Mouse (Mus musculus) stomach, embryonic 14.5 days (tissue): Measurements from ENCODE around the gene Trex1. TPM values are rescaled to one million over a fixed set of nuclear protein-coding genes. Genes with fewer than 3 reads are reported as not detected.

Experiments
- ATAC-seq: fragments of 200-750 bp; cut with Nextera tagmentation; 2 replicates; pipeline ENCODE4 v1.8.0; 2017; ENCODE audit warnings: low read depth, moderate TSS enrichment; ENCODE audit not compliant: insufficient number of reproducible peaks, insufficient read depth, low FRiP score
- H3K27ac ChIP-seq: fragments of 300-500 bp; sonication (generic); 2 replicates; pipeline ENCODE4 v1.5.1; 2014; ENCODE audit warnings: mild to moderate bottlenecking, low read length, moderate library complexity, mixed read lengths
- H3K27me3 ChIP-seq: fragments of 300-500 bp; sonication (generic); 2 replicates; pipeline ENCODE4 v1.6.1; 2014; ENCODE audit warnings: low read length, control low read depth, mixed read lengths; ENCODE audit not compliant: control insufficient read depth, insufficient read depth
- H3K36me3 ChIP-seq: fragments of 300-500 bp; sonication (generic); 2 replicates; pipeline ENCODE4 v1.6.1; 2014; ENCODE audit warnings: mild to moderate bottlenecking, control low read depth, low read length, moderate library complexity, mixed read lengths; ENCODE audit not compliant: control insufficient read depth, insufficient read depth
- H3K4me1 ChIP-seq: fragments of 300-500 bp; sonication (generic); 2 replicates; pipeline ENCODE4 v1.6.1; 2014; ENCODE audit warnings: low read length, control low read depth, mixed read lengths; ENCODE audit not compliant: control insufficient read depth, insufficient read depth
- H3K4me2 ChIP-seq: fragments of 300-500 bp; sonication (generic); replicated peaks from 2 replicates; pipeline ENCODE4 v1.6.1; 2014; ENCODE audit warnings: low read depth, low read length, control low read depth
- H3K4me3 ChIP-seq: fragments of 300-500 bp; sonication (generic); 2 replicates; pipeline ENCODE4 v1.5.1; 2014; ENCODE audit warnings: low read depth, low read length, control low read depth
- H3K9ac ChIP-seq: fragments of 300-500 bp; sonication (generic); replicated peaks from 2 replicates; pipeline ENCODE4 v1.6.1; 2014; ENCODE audit warnings: low read depth, mild to moderate bottlenecking, control low read depth, low read length, moderate library complexity, mixed read lengths
- H3K9me3 ChIP-seq: fragments of 300-500 bp; sonication (generic); 2 replicates; pipeline ENCODE4 v1.6.1; 2016; ENCODE audit warnings: low read depth, low read length, control low read depth; ENCODE audit not compliant: control insufficient read depth
- WGBS: fragments of 180-500 bp; shearing (Covaris S2); extraction: QIAGEN DNeasy Blood & Tissue Kit; methylation state at CpG from one replicate; pipeline ENCODE4 v1.1.7; 2014; 5-methylcytosine and 5-hydroxymethylcytosine counted together
- polyA plus RNA-seq: library from polyadenylated mRNA; unstranded; fragments of >200 nt; fragmentation: Nextera tagmentation; extraction: Ambion mirVana; gene quantifications from 2 replicates; pipeline ENCODE4 v1.2.1, GENCODE M21; 2014

The Trex1 gene
- polyA plus RNA-seq, 1 experiment from 2014 or later, result 12.2 TPM

DNA sequence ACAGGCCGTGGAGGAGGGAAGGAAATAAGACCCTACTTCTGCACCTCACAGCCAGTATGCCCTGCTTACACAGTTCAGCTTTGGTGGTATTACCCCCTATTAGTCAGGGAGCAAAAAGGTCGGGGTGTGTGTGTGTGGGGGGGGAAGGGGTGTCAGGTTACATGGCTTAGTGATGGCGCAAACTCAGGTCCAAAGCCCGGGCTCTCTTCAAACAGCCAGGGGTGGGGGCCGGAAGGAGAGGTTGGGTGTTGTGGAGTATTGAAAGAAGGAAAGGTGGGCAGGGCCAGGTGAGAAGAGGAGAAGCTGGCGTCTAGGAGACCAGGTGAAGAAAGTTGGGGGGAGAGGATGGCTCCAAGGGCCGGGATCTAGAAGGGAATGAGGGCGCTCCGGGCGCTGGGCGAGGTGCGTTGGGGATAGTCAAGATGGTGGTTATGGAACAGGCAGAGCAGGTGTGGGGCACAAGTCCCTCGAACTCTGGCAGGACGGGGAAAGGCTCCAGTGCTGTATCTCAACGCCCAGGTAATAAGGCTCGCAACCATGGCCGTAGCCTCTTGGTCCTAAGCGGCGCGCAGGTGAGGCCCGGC is 35.1 kb upstream of the Trex1 start:
- H3K27ac ChIP-seq, result peak overlapping the region; percentile 100
- no peaks in the 10 kb centered on the region for H3K27me3 ChIP-seq
- peak overlapping the region; percentile 81 for H3K4me2 ChIP-seq
- 2% methylated on average over 19 of the region's 21 CpGs for WGBS
- H3K4me3 ChIP-seq, result peak overlapping the region; percentile 79
- H3K9me3 ChIP-seq, result no peaks in the 10 kb centered on the region
- peak; percentile 57 for ATAC-seq
- peaks cover 12% of the 10 kb centered on the region for H3K36me3 ChIP-seq
- H3K4me1 ChIP-seq, result peaks cover 35% of the 10 kb centered on the region
- H3K9ac ChIP-seq, result peak overlapping the region; percentile 92

DNA sequence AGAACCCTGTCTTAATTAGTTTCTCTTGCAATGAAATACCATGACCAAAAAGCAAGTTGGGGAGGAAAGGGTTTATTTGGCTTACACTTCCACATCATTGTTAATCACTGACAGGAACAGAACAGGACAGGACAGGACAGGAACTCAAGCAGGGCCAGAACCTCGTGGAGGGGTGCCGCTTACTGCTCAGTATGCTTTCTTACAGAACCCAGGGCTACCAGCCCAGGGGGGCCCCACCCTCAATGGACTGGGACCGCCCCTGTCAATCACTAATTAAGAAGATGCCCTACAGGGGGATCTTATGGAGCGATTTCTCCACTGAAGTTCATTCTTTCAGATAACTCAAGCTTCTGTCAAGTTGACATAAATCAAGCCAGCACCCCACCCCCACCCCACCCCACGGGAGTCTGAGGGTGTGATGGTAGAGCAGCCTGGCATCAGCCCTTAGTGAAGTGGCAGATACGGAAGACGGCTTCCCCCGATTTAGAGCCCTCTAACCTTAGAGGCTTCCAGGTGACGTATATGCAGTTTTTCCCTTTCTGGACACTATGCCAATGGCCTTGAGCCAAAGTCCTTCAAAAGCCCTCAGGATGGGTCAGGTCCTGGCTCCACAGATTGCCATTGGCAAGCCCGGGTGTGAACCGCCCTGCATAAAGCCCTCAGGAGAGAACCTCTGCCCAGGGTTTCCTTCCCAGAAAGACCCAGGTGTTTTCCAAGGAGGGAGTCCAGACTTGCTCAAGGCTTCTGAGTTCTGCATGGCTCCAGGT is 34.4 kb upstream of the Trex1 start:
- peaks cover 28% of the 10 kb centered on the region for H3K4me1 ChIP-seq
- peak overlapping the region; percentile 100 for H3K27ac ChIP-seq
- WGBS, result 17% methylated on average over 11 of the region's 11 CpGs
- ATAC-seq, result no peak
- peak overlapping the region; percentile 81 for H3K4me2 ChIP-seq
- no peaks in the 10 kb centered on the region for H3K27me3 ChIP-seq
- H3K9me3 ChIP-seq, result no peaks in the 10 kb centered on the region
- no peak overlapping the region for H3K9ac ChIP-seq
- peak overlapping the region; percentile 79 for H3K4me3 ChIP-seq
- peaks cover 9% of the 10 kb centered on the region for H3K36me3 ChIP-seq

DNA sequence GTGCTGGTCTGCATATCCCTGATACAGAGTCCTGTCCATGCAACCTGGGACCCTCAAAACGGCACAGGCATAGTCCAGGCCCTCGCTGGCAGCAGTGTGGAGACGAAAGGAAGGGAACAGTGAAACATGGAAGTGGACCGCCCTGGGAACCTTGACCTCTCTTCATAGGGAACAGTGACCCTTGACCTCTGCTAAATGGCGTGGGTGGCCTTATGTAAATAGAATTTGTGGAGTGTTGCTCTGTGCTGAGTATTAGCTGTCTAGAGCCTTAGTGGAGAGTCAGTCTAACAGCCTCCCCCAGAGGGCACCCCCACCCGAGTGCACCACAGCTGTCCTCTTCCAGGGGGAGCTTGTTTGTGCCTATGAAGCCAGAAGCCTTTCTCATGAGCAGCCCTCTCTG is 33.3 kb upstream of the Trex1 start:
- no peak for ATAC-seq
- Histone ChIP-seq H3K27me3 (no peaks in the 10 kb centered on the region), H3K36me3 (peaks cover 9% of the 10 kb centered on the region), H3K4me2 (no peak overlapping the region), H3K9me3 (no peaks in the 10 kb centered on the region), H3K27ac (no peak overlapping the region), H3K9ac (no peak overlapping the region), H3K4me3 (no peak overlapping the region), H3K4me1 (peaks cover 16% of the 10 kb centered on the region)
- 49% methylated on average over 6 of the region's 6 CpGs for WGBS

DNA sequence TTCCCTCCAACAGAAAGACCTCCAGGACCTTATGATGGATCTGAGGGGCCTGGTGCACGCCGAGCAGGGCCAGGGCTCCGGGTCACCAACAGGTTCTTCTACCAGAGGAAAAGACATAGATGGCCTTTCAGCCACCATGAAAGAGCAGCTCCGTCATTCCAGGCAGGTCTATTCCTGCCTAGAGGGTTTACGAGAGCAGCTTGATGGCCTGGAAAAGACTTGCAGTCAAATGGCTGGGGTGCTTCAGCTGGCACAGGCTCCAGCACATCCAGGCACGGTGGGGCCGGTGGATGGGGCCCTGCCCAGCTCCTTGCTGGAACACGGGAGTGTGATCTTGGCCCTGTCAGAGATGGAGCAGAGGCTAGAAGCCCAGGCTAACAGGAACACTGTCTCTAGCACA is 32.3 kb upstream of the Trex1 start:
- WGBS, result 72% methylated on average over 8 of the region's 8 CpGs
- ATAC-seq, result no peak

DNA sequence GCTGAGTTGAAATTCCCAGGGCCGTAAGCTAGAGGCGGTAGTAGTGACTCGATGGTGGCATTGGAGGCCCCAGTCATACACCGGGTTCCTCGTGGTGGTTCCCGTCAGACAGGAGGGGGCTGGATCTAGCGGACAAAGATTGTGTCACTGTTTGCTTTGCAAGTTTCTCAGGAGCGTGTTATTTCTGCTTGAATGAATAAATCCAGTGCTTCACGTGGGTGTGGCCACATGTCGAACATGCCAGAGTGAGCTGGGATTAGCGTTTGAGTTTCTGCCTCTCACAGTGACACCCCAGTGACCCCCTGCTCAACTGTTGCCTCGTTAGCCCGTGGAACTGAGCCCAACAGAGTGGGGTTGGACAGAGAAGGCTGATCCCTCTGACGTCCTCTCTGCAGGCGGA is 30.9 kb upstream of the Trex1 start:
- H3K36me3 ChIP-seq, result peaks cover 9% of the 10 kb centered on the region
- H3K27me3 ChIP-seq, result no peaks in the 10 kb centered on the region
- H3K9me3 ChIP-seq, result no peaks in the 10 kb centered on the region
- H3K9ac ChIP-seq, result no peak overlapping the region; the same call in 1 of the 2 replicates
- H3K4me2 ChIP-seq, result no peak overlapping the region
- H3K27ac ChIP-seq, result peak overlapping the region; percentile 39; the same call in 1 of the 2 replicates
- no peak for ATAC-seq
- WGBS, result 68% methylated on average over 15 of the region's 15 CpGs
- no peak overlapping the region for H3K4me3 ChIP-seq
- no peaks in the 10 kb centered on the region; the same call in 1 of the 2 replicates for H3K4me1 ChIP-seq

More for the DNA sequence above, 32.3 kb upstream of the Trex1 start:
- peaks cover 7% of the 10 kb centered on the region for H3K4me1 ChIP-seq
- H3K4me3 ChIP-seq, result no peak overlapping the region
- no peak overlapping the region for H3K9ac ChIP-seq
- H3K36me3 ChIP-seq, result peaks cover 9% of the 10 kb centered on the region
- H3K27ac ChIP-seq, result peak overlapping the region; percentile 30; the same call in 1 of the 2 replicates
- no peaks in the 10 kb centered on the region for H3K27me3 ChIP-seq
- no peaks in the 10 kb centered on the region for H3K9me3 ChIP-seq
- no peak overlapping the region for H3K4me2 ChIP-seq

DNA sequence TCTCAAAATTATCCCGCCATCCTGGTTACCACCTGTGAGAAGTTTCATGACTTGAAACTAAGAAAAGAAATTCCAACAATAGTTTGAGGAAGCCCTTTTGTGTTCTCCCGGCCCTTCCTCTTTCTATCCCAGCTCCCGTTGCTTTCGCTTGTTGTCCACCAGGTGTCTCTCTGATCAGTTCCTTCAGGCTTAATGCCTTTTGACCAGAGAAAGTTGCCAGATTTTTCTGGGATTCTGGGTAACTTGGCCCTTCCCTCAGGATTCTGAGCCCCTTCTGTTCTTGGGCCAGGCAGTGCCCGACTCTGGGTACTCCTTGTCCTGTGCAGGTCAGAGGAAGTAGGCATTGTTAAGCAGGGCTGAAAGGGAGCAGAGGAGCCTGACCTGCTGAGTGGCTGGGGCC is 28.5 kb upstream of the Trex1 start:
- 12% methylated on average over 5 of the region's 5 CpGs for WGBS
- H3K9ac ChIP-seq, result no peak overlapping the region
- no peak for ATAC-seq

DNA sequence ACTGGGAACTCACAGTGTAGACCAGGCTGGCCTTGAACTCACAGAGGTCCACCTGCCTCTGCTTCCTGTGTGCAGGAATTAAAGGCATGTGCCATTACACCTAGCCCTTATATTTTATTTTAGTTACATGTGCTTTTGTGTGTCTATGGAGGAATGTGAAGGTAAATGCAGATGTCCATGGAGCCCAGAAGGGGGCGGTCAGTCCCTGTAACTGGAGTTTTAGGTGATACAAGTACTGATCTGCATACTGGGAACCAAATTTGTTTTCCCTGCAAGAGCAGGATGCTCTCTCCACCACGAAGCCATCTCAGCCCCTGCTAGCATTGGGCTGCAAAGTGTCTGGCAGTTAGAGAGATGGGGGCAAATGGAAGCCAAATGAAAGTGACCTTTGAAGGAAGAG is 25.4 kb upstream of the Trex1 start:
- no peaks in the 10 kb centered on the region for H3K9me3 ChIP-seq
- H3K4me1 ChIP-seq, result peaks cover 16% of the 10 kb centered on the region; the same call in 1 of the 2 replicates
- ATAC-seq, result no peak
- H3K36me3 ChIP-seq, result peaks cover 2% of the 10 kb centered on the region
- H3K4me3 ChIP-seq, result no peak overlapping the region
- no peak overlapping the region for H3K27ac ChIP-seq
- H3K27me3 ChIP-seq, result no peaks in the 10 kb centered on the region
- H3K4me2 ChIP-seq, result no peak overlapping the region
- WGBS, result 16% methylated on average over 2 of the region's 2 CpGs
- H3K9ac ChIP-seq, result no peak overlapping the region

More for the DNA sequence above, 28.5 kb upstream of the Trex1 start:
- Histone ChIP-seq H3K9me3 (no peaks in the 10 kb centered on the region), H3K27me3 (no peaks in the 10 kb centered on the region), H3K36me3 (peaks cover 9% of the 10 kb centered on the region), H3K27ac (no peak overlapping the region), H3K4me1 (peaks cover 4% of the 10 kb centered on the region; the same call in 1 of the 2 replicates), H3K4me2 (no peak overlapping the region), H3K4me3 (no peak overlapping the region)

DNA sequence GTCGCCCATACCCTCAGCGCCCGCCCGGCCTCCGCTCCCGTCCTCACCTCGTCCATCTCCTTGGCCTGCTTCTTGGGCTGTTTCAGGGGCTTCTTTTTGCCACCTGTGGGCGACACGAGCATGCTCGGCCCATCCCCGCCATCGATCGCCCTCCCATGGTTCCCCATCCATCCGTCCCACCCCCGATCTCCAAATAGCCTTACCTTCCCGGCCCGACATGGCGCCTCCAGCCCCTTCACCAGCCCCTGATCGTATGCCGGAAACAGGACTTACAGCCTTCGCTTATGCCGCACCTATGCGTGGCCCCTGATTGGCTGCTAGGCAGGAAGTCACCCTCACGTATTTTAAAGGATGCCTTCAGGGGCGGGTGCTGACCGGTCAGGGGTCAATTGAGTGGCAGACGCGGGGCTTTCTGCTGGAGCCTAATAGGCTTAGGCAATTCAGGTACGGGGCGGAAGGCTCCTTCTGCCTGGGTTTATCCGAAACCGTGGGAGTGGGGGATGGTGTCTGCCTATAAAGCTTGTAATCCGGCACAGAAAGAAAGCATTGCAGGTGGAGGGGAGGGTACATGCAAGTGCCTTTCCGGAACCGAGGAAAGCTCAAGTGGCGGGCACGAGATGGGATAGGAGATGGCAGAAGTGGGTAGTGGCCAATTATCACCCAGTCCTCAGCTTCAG is 22.7 kb upstream of the Trex1 start, which contains the start of the genes Ccdc51 and Tma7:
Gene Ccdc51, plus strand, starts transcription at position 370 of the 677 bp plus-strand sequence.
Gene Tma7, minus strand, starts transcription at position 464 of the 677 bp plus-strand sequence.
- peak within 1 kb of the TSS; percentile 54 for H3K4me2 ChIP-seq
- under 1% methylated on average over 37 of the region's 37 CpGs for WGBS
- H3K9ac ChIP-seq, result peak within 1 kb of the TSS; percentile 72
- H3K4me1 ChIP-seq, result peaks cover 16% of the 10 kb centered on the region; the same call in 1 of the 2 replicates
- no peaks in the 10 kb centered on the region for H3K9me3 ChIP-seq
- H3K27ac ChIP-seq, result peak within 1 kb of the TSS; percentile 50
- H3K27me3 ChIP-seq, result no peaks in the 10 kb centered on the region
- H3K4me3 ChIP-seq, result peak within 1 kb of the TSS; percentile 74
- H3K36me3 ChIP-seq, result peaks cover 4% of the 10 kb centered on the region
- ATAC-seq, result peak; percentile 98
